Mouse (Mus musculus) heart, postnatal 0 days (tissue): ENCODE measurements around the gene Zfp334.

Source experiments
- CTCF ChIP-seq: IDR thresholded peaks from 2 replicates; pipeline ENCODE4 v1.5.1; 2016; ENCODE audit warnings: antibody characterized with exemption, control low read depth, low read depth
- EP300 ChIP-seq: IDR thresholded peaks from 2 replicates; pipeline ENCODE4 v1.6.1; 2016; ENCODE audit warnings: antibody characterized with exemption, low read depth

- peak; percentile 77 for TF ChIP-seq CTCF
- TF ChIP-seq EP300: no peak
These were observed 23.5 kb downstream of the Zfp334 start for GRCm38 (mm10) chr2:165364334-165365091.
